Mouse (Mus musculus) heart, embryonic 15.5 days (tissue): Measurements from ENCODE around the gene Nrip2. TPM values are rescaled to one million over a fixed set of nuclear protein-coding genes. Genes with fewer than 3 reads are reported as not detected.

Source experiments
- polyA plus RNA-seq: library from polyadenylated mRNA; unstranded; fragments of >200 nt; fragmentation: Nextera tagmentation; extraction: Ambion mirVana; gene quantifications from 2 replicates; pipeline ENCODE4 v1.2.1, GENCODE M21; 2015

Nrip2 gene
- polyA plus RNA-seq, 1 experiment from 2014 or later = 2.3 TPM

Other genes starting within 250 kb of the Nrip2 start
- gene Tead4, start 98.5 kb upstream of the Nrip2 start, polyA plus RNA-seq = 2.3 and 2.7 TPM in 2 replicates
- gene Tulp3, start 43.4 kb upstream of the Nrip2 start, polyA plus RNA-seq = 9.0 and 13.3 TPM in 2 replicates
- gene Rhno1, start 36.4 kb upstream of the Nrip2 start, polyA plus RNA-seq = 69.7 and 80.4 TPM in 2 replicates
- 18.1 and 28.4 TPM in 2 replicates for gene Foxm1, start 36.3 kb upstream of the Nrip2 start, polyA plus RNA-seq
- gene Tex52, start 23.8 kb upstream of the Nrip2 start, polyA plus RNA-seq = 0.18 and 0.39 TPM in 2 replicates
- not detected in 2 replicates for gene Gm44596, start 23.8 kb upstream of the Nrip2 start, polyA plus RNA-seq
- gene Itfg2, start 25.6 kb downstream of the Nrip2 start, polyA plus RNA-seq = 21.8 and 33.7 TPM in 2 replicates
- gene Fkbp4, start 39.4 kb downstream of the Nrip2 start, polyA plus RNA-seq = 245 and 276 TPM in 2 replicates
- 0.28 and 2.3 TPM in 2 replicates for gene Pzp, start 127.4 kb downstream of the Nrip2 start, polyA plus RNA-seq
- gene A2ml1, start 182.3 kb downstream of the Nrip2 start, polyA plus RNA-seq = 0.98 and 2.3 TPM in 2 replicates
- gene Klrb1a, start 224.2 kb downstream of the Nrip2 start, polyA plus RNA-seq = 0.20 TPM in 1 of 2 replicates, not detected in the other